Mouse (Mus musculus) cerebellum, adult 8-10 months (tissue): ENCODE results near the gene Acadvl.

Experiments used
- DNase-seq: peaks from one replicate; pipeline ENCODE4 v3.0.0; 2022

Gene Acadvl

GRCm38 (mm10) chr11:69976271-69976670 is 38.9 kb downstream of the Acadvl start:
- DNase-seq = no peak

- DNase-seq = no peak
Observed at GRCm38 (mm10) chr11:69974907-69975306, 40.3 kb downstream of the Acadvl start.

- no peak for DNase-seq
Observed at GRCm38 (mm10) chr11:69970775-69971174, 44.4 kb downstream of the Acadvl start.

GRCm38 (mm10) chr11:69970222-69970621 is 45.0 kb downstream of the Acadvl start:
- no peak for DNase-seq

- no peak for DNase-seq
Observed at GRCm38 (mm10) chr11:69968793-69969192, 46.4 kb downstream of the Acadvl start.

GRCm38 (mm10) chr11:69966860-69967517 is 48.2 kb downstream of the Acadvl start:
- no peak for DNase-seq

GRCm38 (mm10) chr11:69966006-69966859 is 49.0 kb downstream of the Acadvl start:
- no peak for DNase-seq

GRCm38 (mm10) chr11:69965271-69966005 is 49.8 kb downstream of the Acadvl start:
- no peak for DNase-seq

- no peak for DNase-seq
Observed at GRCm38 (mm10) chr11:69964650-69965270, 50.5 kb downstream of the Acadvl start, which contains the start of gene Cldn7. Cldn7 (plus strand) TSS chr11:69964779.

GRCm38 (mm10) chr11:69961841-69962240 is 53.4 kb downstream of the Acadvl start:
- no peak for DNase-seq

GRCm38 (mm10) chr11:69960616-69961015 is 54.6 kb downstream of the Acadvl start:
- no peak for DNase-seq
